Mouse (Mus musculus) c-Kit-positive CD71-positive TER-119-positive erythroid progenitor cells, embryonic 14.5 days (primary cell): ENCODE measurements around the gene Rin1.
"Not testable (repeated sequence)": the region's sequence is repeated elsewhere in the genome, so short reads cannot be mapped to it uniquely, and the experiment has no call there.

Experiments used
- DNase-seq: peaks from one replicate; pipeline ENCODE4 v3.0.0-alpha.2; 2013; ENCODE audit warnings: low spot score

The Rin1 gene

GRCm38 (mm10) chr19:5068570-5069234 lies 18.4 kb downstream of the Rin1 start:
- no peak for DNase-seq

- DNase-seq, result no peak
Measured at GRCm38 (mm10) chr19:5069486-5069885, 19.2 kb downstream of the Rin1 start.

GRCm38 (mm10) chr19:5069978-5070377 lies 19.7 kb downstream of the Rin1 start:
- no peak for DNase-seq

- no peak for DNase-seq
Measured at GRCm38 (mm10) chr19:5071077-5071476, 20.8 kb downstream of the Rin1 start.

GRCm38 (mm10) chr19:5071545-5072369 lies 21.5 kb downstream of the Rin1 start:
- peak; percentile 88 for DNase-seq

GRCm38 (mm10) chr19:5072389-5073019 lies 22.2 kb downstream of the Rin1 start:
- DNase-seq, result peak; percentile 51

- peak; percentile 58 for DNase-seq
Measured at GRCm38 (mm10) chr19:5073028-5073427, 22.7 kb downstream of the Rin1 start.

GRCm38 (mm10) chr19:5073518-5073917 lies 23.2 kb downstream of the Rin1 start:
- no peak for DNase-seq

GRCm38 (mm10) chr19:5079279-5079678 lies 29.0 kb downstream of the Rin1 start:
- DNase-seq, result no peak

- DNase-seq, result no peak
Measured at GRCm38 (mm10) chr19:5082005-5082404, 31.7 kb downstream of the Rin1 start.

GRCm38 (mm10) chr19:5082596-5082995 lies 32.3 kb downstream of the Rin1 start:
- no peak for DNase-seq

GRCm38 (mm10) chr19:5083961-5084833 lies 33.9 kb downstream of the Rin1 start:
- DNase-seq, result no peak

GRCm38 (mm10) chr19:5084834-5085144 lies 34.5 kb downstream of the Rin1 start:
- DNase-seq, result no peak

GRCm38 (mm10) chr19:5085145-5085863 lies 35.0 kb downstream of the Rin1 start, which contains the start of gene Tmem151a:
TSS of gene Tmem151a (minus strand) at chr19:5085531.
- no peak for DNase-seq

GRCm38 (mm10) chr19:5086533-5086932 lies 36.3 kb downstream of the Rin1 start:
- DNase-seq, result not testable (repeated sequence)

GRCm38 (mm10) chr19:5087884-5088728 lies 37.8 kb downstream of the Rin1 start, which contains the start of gene Yif1a:
TSS of gene Yif1a (plus strand) at chr19:5088538.
- DNase-seq, result peak; percentile 97

GRCm38 (mm10) chr19:5089324-5089723 lies 39.0 kb downstream of the Rin1 start:
- no peak for DNase-seq

- DNase-seq, result no peak
Measured at GRCm38 (mm10) chr19:5092083-5092482, 41.8 kb downstream of the Rin1 start.

GRCm38 (mm10) chr19:5093481-5094242 lies 43.4 kb downstream of the Rin1 start:
- no peak for DNase-seq

GRCm38 (mm10) chr19:5094243-5094632 lies 44.0 kb downstream of the Rin1 start:
- DNase-seq, result peak; percentile 86
